9 mouse cellular contexts compared by ENCODE assay signal in the genomic region with DNA sequence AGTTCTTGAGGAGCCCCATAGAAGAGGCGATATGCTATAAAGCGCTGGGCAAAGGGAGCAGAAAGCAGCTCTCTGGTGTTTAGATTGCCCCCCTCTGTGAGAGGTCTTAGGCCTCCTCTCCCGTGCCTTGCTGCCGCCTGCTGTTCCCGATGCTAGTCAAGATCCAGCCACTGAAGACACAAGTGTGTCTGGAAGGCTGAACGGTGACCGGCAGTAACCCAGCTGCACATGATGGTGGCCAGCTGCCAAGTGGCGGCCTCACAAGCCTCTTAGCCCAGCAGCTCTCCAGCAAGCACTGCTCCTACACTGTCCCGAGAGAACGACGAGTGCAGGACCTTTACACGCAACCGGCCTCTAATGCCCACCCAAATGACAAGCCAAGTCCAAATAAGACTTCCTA.
DNase-seq lines count a peak whose midpoint lies in the region; ATAC-seq lines count a peak whose summit lies in the region.
"Had no signal": no experiment of that assay in that cellular context is flagged by ENCODE, and none has a peak within 500 bp of the region (broad histone marks: within the 10 kb centered on the region; RNA-seq: fewer than 3 reads in every experiment).

No protein-coding gene starts in this region.

- 17% methylated on average over 13 of the region's 13 CpGs for WGBS in large intestine, adult 2 months
- 17% methylated on average over 13 of the region's 13 CpGs for WGBS in lung, embryonic 15.5 days

- H3K36me3 ChIP-seq in lung, embryonic 15.5 days: no peaks in the 10 kb centered on the region
- H3K36me3 ChIP-seq: liver, embryonic 13.5 days had no signal

- ATAC-seq in lung, embryonic 15.5 days (ENCODE audit: borderline replicate concordance, extremely low read depth, low FRiP score, low TSS enrichment): peak; percentile 95

- H3K9ac ChIP-seq in lung, embryonic 15.5 days: no peak overlapping the region
- H3K9ac ChIP-seq: liver, embryonic 13.5 days had no signal

- no peaks in the 10 kb centered on the region for H3K9me3 ChIP-seq in lung, embryonic 15.5 days
- H3K9me3 ChIP-seq: liver, embryonic 13.5 days had no signal

- peak; percentile 14 for DNase-seq in 3T3-L1 (ENCODE audit: low read depth, low spot score)
- DNase-seq in cerebellum, adult 11 months: peak; percentile 45
- peak; percentile 75 for DNase-seq in frontal cortex, postnatal 10 days (ENCODE audit: low spot score in 2 of 2)
- DNase-seq in heart, postnatal 36 days: peak; percentile 91 to 92
- peak; percentile 50 for DNase-seq in large intestine, adult 2 months (ENCODE audit: low read depth, low spot score)
- DNase-seq in right cerebral cortex, adult 2 months (ENCODE audit: low spot score in 2 of 2): peak; percentile 47 to 65
- no peak for DNase-seq in thymus, postnatal 14 days
- DNase-seq: liver, embryonic 13.5 days had no signal

- no peak overlapping the region for H3K4me3 ChIP-seq in lung, embryonic 15.5 days
- H3K4me3 ChIP-seq: liver, embryonic 13.5 days had no signal

- 0 out of 2 replicates have a peak overlapping the region, but pooled peaks have one; percentile 4 for H3K4me2 ChIP-seq in lung, embryonic 15.5 days
- H3K4me2 ChIP-seq: liver, embryonic 13.5 days had no signal

- peak overlapping the region; percentile 9; the same call in 1 of the 2 replicates for H3K27ac ChIP-seq in lung, embryonic 15.5 days
- H3K27ac ChIP-seq: liver, embryonic 13.5 days had no signal

- H3K27me3 ChIP-seq in lung, embryonic 15.5 days: no peaks in the 10 kb centered on the region
- H3K27me3 ChIP-seq: liver, embryonic 13.5 days had no signal

- intact Hi-C loops in heart, postnatal 36 days (cut with DNase I): loop anchor here (2.0 to 5.0 kb wide), 3 partner anchors 45 to 146 kb away; partner anchors contain the start of gene Abca1

- H3K4me1 ChIP-seq in lung, embryonic 15.5 days: peaks cover 18% of the 10 kb centered on the region
